Mouse (Mus musculus): ENCODE measurements around the gene Ppp2r5c.

GRCm38 (mm10) chr12:110485585-110486331 is 38.8 kb downstream of the Ppp2r5c start:
- no peak for TF ChIP-seq EP300 (IDR thresholded peaks at IDR 0.05; ENCODE audit: low read depth)
- TF ChIP-seq CTCF (IDR thresholded peaks at IDR 0.05; ENCODE audit: low read depth): no peak
